ENCODE assay signal across 27 mouse cellular contexts in genomic region chr3:154573666-154574065, GRCm38 (mm10). TPM values are rescaled to one million over a fixed set of nuclear protein-coding genes. Genes with fewer than 3 reads are reported as not detected.
DNase-seq lines count a peak whose midpoint lies in the region; ATAC-seq and TF ChIP-seq lines count a peak whose summit lies in the region.
"Had no signal": no experiment of that assay in that cellular context is flagged by ENCODE, and none has a peak within 500 bp of the region (broad histone marks: within the 10 kb centered on the region; RNA-seq: fewer than 3 reads in every experiment).

No protein-coding gene starts in this region.

- H3K9ac ChIP-seq in lung, postnatal 0 days (replicated peaks; ENCODE audit: low read depth), result no peak overlapping the region
- no peak overlapping the region for H3K9ac ChIP-seq in CH12.LX (ENCODE audit: insufficient read depth, low read depth)
- H3K9ac ChIP-seq: forebrain, embryonic 13.5 days; hindbrain, embryonic 13.5 days had no signal

- no peak for TF ChIP-seq CTCF in lung, postnatal 0 days (IDR thresholded peaks at IDR 0.05)
- TF ChIP-seq CTCF in CH12.LX (conservative IDR thresholded peaks at IDR 0.05 in 1 of 2, IDR thresholded peaks at IDR 0.05 in 1 of 2; ENCODE audit: low read depth in 2 of 2, low read length in 2 of 2), result no peak

- H3K27me3 ChIP-seq in lung, postnatal 0 days (replicated peaks; ENCODE audit: insufficient read depth, low read length), result no peaks in the 10 kb centered on the region
- H3K27me3 ChIP-seq in CH12.LX (replicated peaks) (no peaks in the 10 kb centered on the region), myocyte (ENCODE audit: control insufficient read depth, insufficient read depth, insufficient read length) (no peaks in the 10 kb centered on the region)
- H3K27me3 ChIP-seq: hindbrain, embryonic 13.5 days had no signal

- in situ Hi-C loops in CH12.LX (cut with MboI; ENCODE audit: low pct_ligation_motif_present, low pct_unique_long_range_greater_than_20kb, low sequenced_read_pairs), result loop anchor here (5.0 to 10.0 kb wide), 3 partner anchors 256 to 609 kb away; no protein-coding TSS in a partner anchor

- TF ChIP-seq EP300 in lung, postnatal 0 days (IDR thresholded peaks at IDR 0.05), result no peak
- no peak for TF ChIP-seq EP300 in CH12.LX (IDR thresholded peaks at IDR 0.05; ENCODE audit: low read length)

- H3K4me2 ChIP-seq in lung, postnatal 0 days (replicated peaks; ENCODE audit: low read depth, low read length), result no peak overlapping the region
- H3K4me2 ChIP-seq in CH12.LX (ENCODE audit: insufficient read depth, low read depth, poor library complexity, severe bottlenecking), result peak overlapping the region; percentile 48
- peak overlapping the region; percentile 19 for H3K4me2 ChIP-seq in myocyte (ENCODE audit: low read depth)
- H3K4me2 ChIP-seq: forebrain, embryonic 13.5 days; heart, embryonic 11.5 days; hindbrain, embryonic 13.5 days had no signal

- no peak overlapping the region for H3K27ac ChIP-seq in lung, postnatal 0 days (ENCODE audit: low read length)
- H3K27ac ChIP-seq in CH12.LX (ENCODE audit: insufficient read depth, low read depth), result no peak overlapping the region
- H3K27ac ChIP-seq: forebrain, embryonic 10.5 days; forebrain, embryonic 13.5 days; hindbrain, embryonic 10.5 days; hindbrain, embryonic 13.5 days had no signal

- dilution Hi-C loops in CH12.LX (cut with MboI; ENCODE audit: extremely low pct_ligation_motif_present, extremely low pct_unique_long_range_greater_than_20kb, low sequenced_read_pairs), result no loop called here

- no peak overlapping the region for H3K4me3 ChIP-seq in lung, postnatal 0 days (ENCODE audit: low read depth, low read length)
- H3K4me3 ChIP-seq in CH12.LX (replicated peaks in 1 of 3; ENCODE audit: low read depth in 2 of 3, low read length in 2 of 3, poor library complexity in 1 of 3), result no peak overlapping the region
- H3K4me3 ChIP-seq in myocyte, result no peak overlapping the region
- H3K4me3 ChIP-seq: forebrain, embryonic 10.5 days; forebrain, embryonic 13.5 days; hindbrain, embryonic 10.5 days; hindbrain, embryonic 13.5 days had no signal

- no peak for TF ChIP-seq POLR2A in CH12.LX (IDR thresholded peaks at IDR 0.05; ENCODE audit: low read depth, low read length)
- TF ChIP-seq POLR2A in myocyte (IDR thresholded peaks at IDR 0.05; ENCODE audit: insufficient read length, low read depth), result no peak

- H3K79me2 ChIP-seq in CH12.LX (replicated peaks; ENCODE audit: control insufficient read depth, extremely low read depth, insufficient read depth, poor library complexity, severe bottlenecking), result no peaks in the 10 kb centered on the region
- H3K79me2 ChIP-seq in myocyte (ENCODE audit: control insufficient read depth, insufficient read depth), result no peaks in the 10 kb centered on the region

- no peak for TF ChIP-seq RAD21 in CH12.LX (IDR thresholded peaks at IDR 0.05; ENCODE audit: low read depth, low read length)

- H3K9me3 ChIP-seq in lung, postnatal 0 days (ENCODE audit: low read length), result no peaks in the 10 kb centered on the region
- no peaks in the 10 kb centered on the region for H3K9me3 ChIP-seq in CH12.LX (replicated peaks; ENCODE audit: low read length)
- H3K9me3 ChIP-seq: forebrain, embryonic 10.5 days; forebrain, embryonic 13.5 days; hindbrain, embryonic 10.5 days; hindbrain, embryonic 13.5 days had no signal

- peak; percentile 40; the same call in 1 of the 2 replicates for ATAC-seq in lung, postnatal 0 days
- ATAC-seq: CD4-positive, CD25-positive, alpha-beta regulatory T cell, adult 4 months; forebrain, embryonic 13.5 days; forebrain, embryonic 16.5 days; hindbrain, embryonic 16.5 days; Patski had no signal

- DNase-seq in lung, postnatal 0 days (ENCODE audit: low spot score), result peak; percentile 63
- DNase-seq in lung, postnatal 14 days, result no peak
- DNase-seq in 416B (ENCODE audit: low read depth) (peak; percentile 26), CH12.LX (ENCODE audit: extremely low read depth) (no peak)
- no peak for DNase-seq in yolk sac, embryonic 10.5 days (ENCODE audit: low spot score)
- DNase-seq in urinary bladder, postnatal 14 days (ENCODE audit: low spot score), result no peak
- DNase-seq in cerebellum, adult 9-11 months, result no peak
- DNase-seq: adrenal gland, adult 2 months; adrenal gland, postnatal 14 days; B cell, adult 2 months; cerebellum, adult 11 months; cerebellum, adult 2 months; cerebellum, postnatal 10 days; cerebellum, postnatal 36 days; gastrocnemius, postnatal 10 days; gastrocnemius, postnatal 36 days; heart, postnatal 36 days had no signal

- H3ac ChIP-seq in myocyte (ENCODE audit: control insufficient read depth, insufficient read length), result no peak overlapping the region

- WGBS in lung, postnatal 0 days, result 32% methylated on average over 6 of the region's 6 CpGs

- no peaks in the 10 kb centered on the region for H3K36me3 ChIP-seq in lung, postnatal 0 days (ENCODE audit: insufficient read depth, low read length)
- H3K36me3 ChIP-seq in CH12.LX (replicated peaks in 1 of 2; ENCODE audit: control insufficient read depth in 1 of 2, insufficient read depth in 1 of 2, low read length in 1 of 2) (peaks cover 2 to 15% of the 10 kb centered on the region in 2 experiments), myocyte (ENCODE audit: control insufficient read depth, insufficient read depth) (no peaks in the 10 kb centered on the region)

- no peaks in the 10 kb centered on the region for H3K4me1 ChIP-seq in lung, postnatal 0 days (ENCODE audit: insufficient read depth, low read depth, low read length)
- peaks cover 0 to 2% of the 10 kb centered on the region in 2 experiments; a peak in 1 of 4 replicates for H3K4me1 ChIP-seq in CH12.LX (ENCODE audit: control insufficient read depth in 1 of 2, insufficient read depth in 2 of 2)

TF ChIP-seq in CH12.LX, 34 proteins besides CTCF, POLR2A, EP300 and RAD21:
- TF ChIP-seq TCF12 (IDR thresholded peaks at IDR 0.05; ENCODE audit: low read depth, low read length) (no peak), CHD2 (IDR thresholded peaks at IDR 0.05; ENCODE audit: low read length) (no peak), ZC3H11A (IDR thresholded peaks at IDR 0.05; ENCODE audit: low read depth, low read length) (no peak), BHLHE40 (IDR thresholded peaks at IDR 0.05; ENCODE audit: low read depth, low read length) (no peak), POLR2AphosphoS2 (IDR thresholded peaks at IDR 0.05; ENCODE audit: low read depth, low read length) (no peak), NRF1 (IDR thresholded peaks at IDR 0.05; ENCODE audit: low read depth, low read length) (no peak), MYC (IDR thresholded peaks at IDR 0.05; ENCODE audit: low read depth, low read length) (no peak), MAFK (IDR thresholded peaks at IDR 0.05; ENCODE audit: insufficient replicate concordance, low read length) (no peak), MEF2A (IDR thresholded peaks at IDR 0.05; ENCODE audit: borderline replicate concordance, low read depth, low read length) (no peak), KAT2A (IDR thresholded peaks at IDR 0.05; ENCODE audit: insufficient replicate concordance, low read length) (no peak), NELFE (IDR thresholded peaks at IDR 0.05; ENCODE audit: low read depth, low read length) (no peak)

TF ChIP-seq in myocyte, 11 proteins besides CTCF, POLR2A, EP300 and RAD21:
- no peak for TF ChIP-seq POLR2AphosphoS2 (IDR thresholded peaks at IDR 0.05; ENCODE audit: insufficient read length, low read depth)
- TF ChIP-seq CEBPB (IDR thresholded peaks at IDR 0.05; ENCODE audit: insufficient read depth, poor library complexity, severe bottlenecking), result peak; percentile 75; the same call in 1 of the 2 replicates
TF ChIP-seq in myocyte: peak in this region for 1.

RNA-seq across cellular contexts. Expression of gene Cryz, which starts 22.8 kb away (rescaled TPM):
- 4.8 and 5.1 TPM in 2 replicates for polyA plus RNA-seq in lung, postnatal 0 days (2015; fragmentation: Nextera tagmentation; extraction: Ambion mirVana)
- total RNA-seq in CH12.LX (2012; rRNA removed) (18.2 and 29.2 TPM in 2 replicates), CH12.LX (2014; rRNA removed) (35.2 and 39.8 TPM in 2 replicates)
- polyA plus RNA-seq in CH12.LX (2012; ENCODE audit: insufficient read length, low read depth) (31.2 and 33.6 TPM in 2 replicates), myocyte (2012; fragmentation: generic; extraction: Trizol) (20.0 TPM)

RNA-seq across cellular contexts. Expression of gene Tyw3, which starts 23.2 kb away (rescaled TPM):
- polyA plus RNA-seq in lung, postnatal 0 days (2015; fragmentation: Nextera tagmentation; extraction: Ambion mirVana), result 4.2 and 4.4 TPM in 2 replicates
- total RNA-seq in CH12.LX (2012; rRNA removed) (62.5 and 67.7 TPM in 2 replicates), CH12.LX (2014; rRNA removed) (64.2 and 70.4 TPM in 2 replicates)
- polyA plus RNA-seq in CH12.LX (2012; ENCODE audit: insufficient read length, low read depth) (46.8 and 76.6 TPM in 2 replicates), myocyte (2012; fragmentation: generic; extraction: Trizol) (2.9 TPM)

Comparison
In these comparisons a context has a peak if more than half of its experiments do, and no peak if none do; other contexts are left out.
1. DNase-seq: peak in lung, postnatal 0 days (single experiment) and 416B (single experiment); none in lung, postnatal 14 days (single experiment), CH12.LX (single experiment), yolk sac, embryonic 10.5 days (single experiment), urinary bladder, postnatal 14 days (single experiment) and cerebellum, adult 9-11 months (single experiment).